Mouse (Mus musculus) liver, postnatal 0 days (tissue): Measurements from ENCODE around the gene Zfp871. TPM values are rescaled to one million over a fixed set of nuclear protein-coding genes. Genes with fewer than 3 reads are reported as not detected.

Source experiments
- ATAC-seq: fragments of 200-750 bp; cut with Nextera tagmentation; 2 replicates; pipeline ENCODE4 v1.8.0; 2017; ENCODE audit warnings: mild to moderate bottlenecking, moderate library complexity
- DNase-seq: peaks from one replicate; pipeline ENCODE4 v3.0.0-alpha.2; 2016
- H3K27ac ChIP-seq: fragments of 300-500 bp; sonication (generic); 2 replicates; pipeline ENCODE4 v1.5.1; 2014; ENCODE audit warnings: antibody characterized with exemption, moderate library complexity, mild to moderate bottlenecking, low read depth
- H3K27me3 ChIP-seq: fragments of 300-500 bp; sonication (generic); 2 replicates; pipeline ENCODE4 v1.6.1; 2014; ENCODE audit warnings: low read length, control low read depth, mixed read lengths; ENCODE audit not compliant: insufficient read depth
- H3K36me3 ChIP-seq: fragments of 300-500 bp; sonication (generic); replicated peaks from 2 replicates; pipeline ENCODE4 v1.6.1; 2014; ENCODE audit warnings: mild to moderate bottlenecking, control low read depth, low read length, moderate library complexity, mixed read lengths; ENCODE audit not compliant: insufficient read depth
- H3K4me1 ChIP-seq: fragments of 300-500 bp; sonication (generic); 2 replicates; pipeline ENCODE4 v1.6.1; 2014; ENCODE audit warnings: antibody characterized with exemption, mild to moderate bottlenecking, control low read depth; ENCODE audit not compliant: insufficient read depth
- H3K4me2 ChIP-seq: fragments of 300-500 bp; sonication (generic); 2 replicates; pipeline ENCODE4 v1.6.1; 2014; ENCODE audit warnings: low read depth, mild to moderate bottlenecking, low read length, moderate library complexity, mixed read lengths
- H3K4me3 ChIP-seq: fragments of 300-500 bp; sonication (generic); 2 replicates; pipeline ENCODE4 v1.5.1; 2014; ENCODE audit warnings: low read depth, low read length
- H3K9ac ChIP-seq: fragments of 300-500 bp; sonication (generic); replicated peaks from 2 replicates; pipeline ENCODE4 v1.6.1; 2014; ENCODE audit warnings: mild to moderate bottlenecking, moderate library complexity
- H3K9me3 ChIP-seq: fragments of 300-500 bp; sonication (generic); 2 replicates; pipeline ENCODE4 v1.6.1; 2016; ENCODE audit warnings: mild to moderate bottlenecking, control low read depth, low read length, mixed read lengths
- CTCF ChIP-seq: sonication (generic); IDR thresholded peaks from 2 replicates; pipeline ENCODE4 v1.5.1; 2016; ENCODE audit warnings: antibody characterized with exemption, low read depth
- EP300 ChIP-seq: IDR thresholded peaks from 2 replicates; pipeline ENCODE4 v1.6.1; 2016; ENCODE audit warnings: antibody characterized with exemption, low read depth, mild to moderate bottlenecking
- WGBS: fragments of 180-500 bp; shearing (Covaris S2); extraction: QIAGEN DNeasy Blood & Tissue Kit; methylation state at CpG from one replicate; pipeline ENCODE4 v1.1.7; 2014; ENCODE audit not compliant: insufficient replicate concordance; 5-methylcytosine and 5-hydroxymethylcytosine counted together
- polyA plus RNA-seq: library from polyadenylated mRNA; unstranded; fragments of >200 nt; fragmentation: Nextera tagmentation; extraction: Ambion mirVana; gene quantifications from 2 replicates; pipeline ENCODE4 v1.2.1, GENCODE M21; 2015

Zfp871 gene
- polyA plus RNA-seq, result 8.2 and 11.0 TPM in 2 replicates

DNA sequence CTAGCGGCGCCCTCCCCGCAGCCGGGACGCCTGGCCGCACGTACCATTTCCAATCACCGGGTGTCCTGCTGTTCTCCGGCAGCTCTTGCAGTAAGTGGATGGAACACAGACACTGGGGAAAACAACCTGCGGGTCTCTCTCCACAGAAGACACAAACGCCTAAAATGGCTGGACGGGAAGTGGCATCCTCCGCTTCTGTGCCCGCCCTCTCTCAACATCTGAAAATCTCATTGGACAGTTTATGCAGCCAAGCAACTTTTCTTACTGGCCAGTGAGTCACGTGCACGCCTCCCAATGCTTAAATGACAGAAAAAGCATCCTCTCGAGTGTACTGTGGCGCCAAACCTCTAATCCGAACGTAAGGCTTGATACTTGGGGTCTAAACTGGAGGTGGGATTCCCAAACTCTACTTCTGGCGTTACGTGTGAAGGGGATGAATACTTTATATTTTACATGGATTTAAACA is at the start of gene Zfp871:
Zfp871 (minus strand) TSS at position 194 of the 466 bp plus-strand sequence.
- Histone ChIP-seq H3K4me2 (peak within 1 kb of the TSS; percentile 68), H3K36me3 (peaks cover 25% of the 10 kb centered on the region), H3K4me1 (peaks cover 18% of the 10 kb centered on the region), H3K9me3 (no peaks in the 10 kb centered on the region), H3K27ac (peak within 1 kb of the TSS; percentile 96), H3K27me3 (no peaks in the 10 kb centered on the region), H3K9ac (peak within 1 kb of the TSS; percentile 93), H3K4me3 (peak within 1 kb of the TSS; percentile 84)
- peak; percentile 87 for DNase-seq
- ATAC-seq, result peak; percentile 95
- TF ChIP-seq CTCF, result no peak
- no peak for TF ChIP-seq EP300
- WGBS, result under 1% methylated on average over 22 of the region's 22 CpGs

DNA sequence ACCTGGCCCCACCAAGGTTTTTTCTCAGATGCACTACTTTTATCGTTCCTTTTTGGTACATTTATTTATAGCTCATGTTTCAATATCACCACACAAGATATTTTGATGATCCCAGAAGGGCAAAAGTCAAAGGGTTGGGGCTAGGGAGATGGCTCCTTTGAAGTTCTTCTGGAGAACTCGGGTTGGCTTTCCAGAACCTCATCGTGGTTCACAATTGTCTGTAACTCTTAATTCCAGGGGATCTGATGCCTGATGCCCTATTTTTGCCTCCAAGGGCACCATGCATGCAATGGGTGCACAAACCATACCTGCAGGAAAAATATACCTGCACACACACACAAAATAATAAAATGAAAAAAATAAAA is 42.3 kb upstream of the Zfp871 start:
- peak overlapping the region; percentile 81 for H3K4me2 ChIP-seq
- peaks cover 5% of the 10 kb centered on the region; the same call in 1 of the 2 replicates for H3K36me3 ChIP-seq
- peaks cover 5% of the 10 kb centered on the region; the same call in 1 of the 2 replicates for H3K4me1 ChIP-seq
- DNase-seq, result no peak
- H3K9me3 ChIP-seq, result no peaks in the 10 kb centered on the region
- H3K4me3 ChIP-seq, result peak overlapping the region; percentile 73
- no peak for TF ChIP-seq EP300
- no peak for TF ChIP-seq CTCF
- ATAC-seq, result no peak
- 30% methylated on average over 3 of the region's 3 CpGs for WGBS
- H3K27ac ChIP-seq, result no peak overlapping the region
- H3K9ac ChIP-seq, result no peak overlapping the region
- no peaks in the 10 kb centered on the region for H3K27me3 ChIP-seq

- Histone ChIP-seq H3K27me3 (no peaks in the 10 kb centered on the region), H3K4me1 (peaks cover 5% of the 10 kb centered on the region; the same call in 1 of the 2 replicates), H3K4me2 (peak within 1 kb of the TSS; percentile 81), H3K4me3 (peak within 1 kb of the TSS; percentile 73), H3K9me3 (no peaks in the 10 kb centered on the region), H3K36me3 (peaks cover 5% of the 10 kb centered on the region; the same call in 1 of the 2 replicates), H3K9ac (peak within 1 kb of the TSS; percentile 91), H3K27ac (peak within 1 kb of the TSS; percentile 64)
- WGBS, result 2% methylated on average over 35 of the region's 35 CpGs
- peak; percentile 72 for DNase-seq
- TF ChIP-seq EP300 (no peak), CTCF (no peak)
- peak; percentile 97 for ATAC-seq
These were observed 41.7 kb upstream of the Zfp871 start, which contains the start of gene Zfp799 for GRCm38 (mm10) chr17:32829540-32830417. Gene Zfp799, minus strand, starts transcription at chr17:32830261.

- TF ChIP-seq EP300, result no peak
- no peak for TF ChIP-seq CTCF
- H3K9me3 ChIP-seq, result no peaks in the 10 kb centered on the region
- no peaks in the 10 kb centered on the region for H3K4me1 ChIP-seq
- no peak overlapping the region for H3K9ac ChIP-seq
- no peak overlapping the region for H3K27ac ChIP-seq
- H3K4me3 ChIP-seq, result no peak overlapping the region
- WGBS, result 94% methylated on average over 1 of the region's 1 CpGs
- DNase-seq, result no peak
- ATAC-seq, result no peak
- H3K27me3 ChIP-seq, result no peaks in the 10 kb centered on the region
- no peak overlapping the region for H3K4me2 ChIP-seq
- peaks cover 19% of the 10 kb centered on the region for H3K36me3 ChIP-seq
These were observed 28.1 kb upstream of the Zfp871 start for GRCm38 (mm10) chr17:32816074-32816784.

GRCm38 (mm10) chr17:32814136-32814535 is 26.0 kb upstream of the Zfp871 start:
- 74% methylated on average over 7 of the region's 7 CpGs for WGBS
- H3K4me3 ChIP-seq, result no peak overlapping the region
- TF ChIP-seq CTCF (no peak), EP300 (no peak)
- H3K36me3 ChIP-seq, result peaks cover 2% of the 10 kb centered on the region; the same call in 1 of the 2 replicates
- no peaks in the 10 kb centered on the region for H3K27me3 ChIP-seq
- H3K9ac ChIP-seq, result no peak overlapping the region
- DNase-seq (no peak), ATAC-seq (no peak)
- no peaks in the 10 kb centered on the region for H3K9me3 ChIP-seq
- no peak overlapping the region for H3K4me2 ChIP-seq
- H3K4me1 ChIP-seq, result no peaks in the 10 kb centered on the region
- no peak overlapping the region for H3K27ac ChIP-seq

GRCm38 (mm10) chr17:32810648-32811047 is 22.6 kb upstream of the Zfp871 start:
- Histone ChIP-seq H3K4me1 (no peaks in the 10 kb centered on the region), H3K36me3 (no peaks in the 10 kb centered on the region), H3K27ac (no peak overlapping the region), H3K27me3 (no peaks in the 10 kb centered on the region), H3K4me2 (no peak overlapping the region), H3K9ac (no peak overlapping the region), H3K9me3 (no peaks in the 10 kb centered on the region), H3K4me3 (no peak overlapping the region)
- DNase-seq (no peak), ATAC-seq (no peak)
- WGBS, result 31% methylated on average over 1 of the region's 1 CpGs
- TF ChIP-seq EP300 (no peak), CTCF (no peak)
